Mouse (Mus musculus) C2C12 (cell line): Measurements from ENCODE around the gene Prrt1. TPM values are rescaled to one million over a fixed set of nuclear protein-coding genes. Genes with fewer than 3 reads are reported as not detected.
A peak's percentile ranks its signal among the peaks of the same experiment; 100 is the strongest.

Experiments
- H3K27me3 ChIP-seq: one replicate; pipeline ENCODE4 v1.6.1; 2011; ENCODE audit not compliant: control insufficient read depth, insufficient read depth, insufficient read length
- H3K36me3 ChIP-seq: one replicate; pipeline ENCODE4 v1.6.1; 2011; ENCODE audit not compliant: control insufficient read depth, insufficient read depth
- H3K4me3 ChIP-seq: one replicate; pipeline ENCODE4 v1.5.1; 2011; ENCODE audit warnings: mild to moderate bottlenecking, control low read depth; ENCODE audit not compliant: poor library complexity, insufficient read depth, severe bottlenecking
- H3K79me2 ChIP-seq: one replicate; pipeline ENCODE4 v1.6.1; 2011; ENCODE audit not compliant: control insufficient read depth, insufficient read depth
- H3K79me3 ChIP-seq: one replicate; pipeline ENCODE4 v1.6.1; 2011; ENCODE audit warnings: low read depth, control low read depth
- H3ac ChIP-seq: one replicate; pipeline ENCODE3; 2011; ENCODE audit warnings: low read depth; ENCODE audit not compliant: control insufficient read depth, insufficient read length
- CEBPB ChIP-seq: IDR thresholded peaks from one replicate; pipeline ENCODE4 v1.6.1; 2011; ENCODE audit warnings: low read depth, mild to moderate bottlenecking, control low read depth, moderate library complexity
- CTCF ChIP-seq: IDR thresholded peaks from one replicate; pipeline ENCODE4 v1.5.1; 2011; ENCODE audit not compliant: control insufficient read depth, insufficient read depth, insufficient read length
- FOSL1 ChIP-seq: IDR thresholded peaks from one replicate; pipeline ENCODE4 v1.8.0; 2011; ENCODE audit warnings: mild to moderate bottlenecking, low read length; ENCODE audit not compliant: poor library complexity, insufficient read depth, severe bottlenecking
- MAX ChIP-seq: IDR thresholded peaks from one replicate; pipeline ENCODE4 v1.6.1; 2011; ENCODE audit warnings: mild to moderate bottlenecking, control low read depth
- MYOD1 ChIP-seq: IDR thresholded peaks from one replicate; pipeline ENCODE4 v1.6.1; 2011; ENCODE audit warnings: low read depth; ENCODE audit not compliant: control insufficient read depth, insufficient read length
- MYOG ChIP-seq: IDR thresholded peaks from one replicate; pipeline ENCODE4 v1.6.1; 2011; ENCODE audit not compliant: control insufficient read depth, insufficient read length; ENCODE audit errors: extremely low read depth
- USF1 ChIP-seq: IDR thresholded peaks from one replicate; pipeline ENCODE4 v1.6.1; 2011; ENCODE audit warnings: low read depth, mild to moderate bottlenecking, control low read depth, moderate library complexity
- polyA plus RNA-seq: library from polyadenylated mRNA; unstranded; fragments of >200 nt; fragmentation: generic; extraction: Trizol; gene quantifications from one replicate; pipeline ENCODE4 v1.2.1, GENCODE M21; 2012; ENCODE audit warnings: missing spikeins

Gene Prrt1
- polyA plus RNA-seq, 1 experiment: not detected

DNA sequence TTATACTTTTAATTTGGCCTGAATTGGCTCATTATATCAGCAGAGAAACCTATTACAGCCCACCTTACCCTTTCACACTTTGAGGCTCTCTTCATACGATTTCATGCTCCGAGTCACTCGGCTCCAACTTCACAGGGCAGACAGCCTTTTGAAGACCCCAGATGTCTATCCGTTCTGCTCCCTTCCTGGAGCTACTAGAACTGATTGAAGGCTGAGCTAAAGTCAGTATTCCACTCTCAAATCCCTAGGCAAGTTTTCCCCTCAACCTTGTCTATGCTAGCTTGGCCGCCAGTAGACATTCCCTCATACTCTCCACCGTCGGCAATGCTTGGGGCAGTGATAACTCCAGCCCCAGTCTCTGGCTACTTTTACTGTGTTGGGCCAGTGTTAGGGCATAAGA lies 40.1 kb upstream of the Prrt1 start:
- Histone ChIP-seq H3K4me3 (no peak overlapping the region), H3ac (no peak overlapping the region), H3K79me3 (peaks cover 2% of the 10 kb centered on the region), H3K79me2 (peaks cover 12% of the 10 kb centered on the region), H3K36me3 (no peaks in the 10 kb centered on the region), H3K27me3 (no peaks in the 10 kb centered on the region)
- no peak for TF ChIP-seq MYOG
- TF ChIP-seq CTCF: no peak

- Histone ChIP-seq H3K4me3 (no peak within 1 kb of the TSS), H3K27me3 (no peaks in the 10 kb centered on the region), H3ac (no peak within 1 kb of the TSS), H3K79me2 (peaks cover 16% of the 10 kb centered on the region), H3K79me3 (peaks cover 2% of the 10 kb centered on the region), H3K36me3 (peaks cover 3% of the 10 kb centered on the region)
- TF ChIP-seq MYOD1 (no peak), CTCF (no peak), USF1 (no peak), FOSL1 (no peak), CEBPB (no peak), MYOG (no peak), MAX (no peak)
Measured at GRCm38 (mm10) chr17:34589681-34590101, 39.6 kb upstream of the Prrt1 start, which contains the start of gene Gpsm3. Gene Gpsm3 (plus strand): TSS chr17:34589806.

DNA sequence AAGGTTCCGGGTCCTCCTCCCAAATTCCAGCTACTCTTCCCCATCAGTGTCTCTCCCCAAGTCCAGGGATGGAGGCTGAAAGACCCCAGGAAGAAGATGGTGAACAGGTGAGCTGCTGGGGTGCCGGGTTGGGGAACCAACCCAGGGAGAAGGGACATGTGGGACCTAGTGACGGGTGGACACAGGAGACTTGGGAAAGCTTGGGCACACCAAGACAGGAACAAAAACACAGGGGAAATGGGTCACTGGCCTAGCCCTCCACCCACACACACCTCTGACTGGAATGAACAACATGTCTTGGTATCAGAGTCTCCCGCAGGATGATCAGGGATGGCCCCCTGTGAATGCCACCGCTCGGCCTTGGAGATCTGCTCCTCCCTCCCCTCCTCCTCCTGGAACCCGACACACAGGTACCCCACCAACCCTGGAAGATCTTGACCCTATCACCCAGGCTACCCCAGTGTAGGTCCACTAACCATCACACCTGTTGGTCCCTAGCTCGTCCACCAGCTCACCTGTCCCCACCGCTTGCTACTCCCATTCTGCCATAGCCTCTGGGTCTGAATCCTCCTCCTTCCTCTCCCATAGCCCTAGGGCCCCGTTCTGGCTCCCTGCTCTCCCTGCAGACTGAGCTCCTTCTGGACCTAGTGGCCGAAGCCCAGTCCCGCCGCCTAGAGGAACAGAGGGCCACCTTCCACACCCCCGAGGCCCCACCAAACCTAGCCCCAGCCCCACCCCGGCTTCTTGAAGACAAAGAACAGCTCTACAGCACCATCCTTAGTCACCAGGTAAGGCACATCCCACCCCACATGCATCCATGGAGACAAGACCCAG lies 39.0 kb upstream of the Prrt1 start:
- peaks cover 7% of the 10 kb centered on the region for H3K36me3 ChIP-seq
- no peak overlapping the region for H3ac ChIP-seq
- H3K4me3 ChIP-seq: no peak overlapping the region
- peaks cover 20% of the 10 kb centered on the region for H3K79me2 ChIP-seq
- no peak for TF ChIP-seq FOSL1
- no peak for TF ChIP-seq USF1
- peaks cover 2% of the 10 kb centered on the region for H3K79me3 ChIP-seq
- H3K27me3 ChIP-seq: no peaks in the 10 kb centered on the region

GRCm38 (mm10) chr17:34591029-34591993 lies 38.0 kb upstream of the Prrt1 start, which contains the start of gene Pbx2:
Gene Pbx2 (plus strand): TSS chr17:34591266.
- Histone ChIP-seq H3K79me2 (peaks cover 20% of the 10 kb centered on the region), H3K4me3 (peak within 1 kb of the TSS; percentile 59), H3K36me3 (peaks cover 14% of the 10 kb centered on the region), H3K27me3 (no peaks in the 10 kb centered on the region), H3K79me3 (peaks cover 2% of the 10 kb centered on the region), H3ac (peak within 1 kb of the TSS; percentile 83)
- TF ChIP-seq USF1 (no peak), MYOD1 (no peak), MYOG (no peak), CTCF (no peak)

- no peaks in the 10 kb centered on the region for H3K27me3 ChIP-seq
- H3ac ChIP-seq: peak overlapping the region; percentile 83
- peaks cover 20% of the 10 kb centered on the region for H3K79me2 ChIP-seq
- H3K36me3 ChIP-seq: peaks cover 14% of the 10 kb centered on the region
- peaks cover 2% of the 10 kb centered on the region for H3K79me3 ChIP-seq
- no peak for TF ChIP-seq USF1
- TF ChIP-seq MYOD1: no peak
- TF ChIP-seq MAX: no peak
- TF ChIP-seq FOSL1: no peak
- TF ChIP-seq CTCF: no peak
- no peak for TF ChIP-seq CEBPB
- no peak for TF ChIP-seq MYOG
- peak overlapping the region; percentile 59 for H3K4me3 ChIP-seq
Measured at GRCm38 (mm10) chr17:34591994-34592375, 37.3 kb upstream of the Prrt1 start.
